Mouse (Mus musculus) kidney, postnatal 0 days (tissue): ENCODE results near the gene Hps1. TPM values are rescaled to one million over a fixed set of nuclear protein-coding genes. Genes with fewer than 3 reads are reported as not detected.
A peak's percentile ranks its signal among the peaks of the same experiment; 100 is the strongest.

Experiments
- ATAC-seq: fragments of 200-750 bp; cut with Nextera tagmentation; replicated peaks from 2 replicates; pipeline ENCODE4 v1.8.0; 2017; ENCODE audit warnings: low read depth, moderate number of reproducible peaks, moderate TSS enrichment, moderate library complexity; ENCODE audit not compliant: low FRiP score
- DNase-seq: peaks from one replicate; pipeline ENCODE4 v3.0.0-alpha.2; 2016; ENCODE audit warnings: low spot score
- H3K27ac ChIP-seq: fragments of 300-500 bp; sonication (generic); 2 replicates; pipeline ENCODE4 v1.5.1; 2014; ENCODE audit warnings: mild to moderate bottlenecking
- H3K27me3 ChIP-seq: fragments of 300-500 bp; sonication (generic); 2 replicates; pipeline ENCODE4 v1.6.1; 2014; ENCODE audit warnings: low read length, mixed read lengths; ENCODE audit not compliant: insufficient read depth
- H3K36me3 ChIP-seq: fragments of 300-500 bp; sonication (generic); 2 replicates; pipeline ENCODE4 v1.6.1; 2014; ENCODE audit warnings: low read length, mixed read lengths; ENCODE audit not compliant: insufficient read depth
- H3K4me1 ChIP-seq: fragments of 300-500 bp; sonication (generic); replicated peaks from 2 replicates; pipeline ENCODE4 v1.6.1; 2014; ENCODE audit warnings: antibody characterized with exemption, low read length, mixed read lengths; ENCODE audit not compliant: insufficient read depth
- H3K4me2 ChIP-seq: fragments of 300-500 bp; sonication (generic); 2 replicates; pipeline ENCODE4 v1.6.1; 2014; ENCODE audit warnings: mild to moderate bottlenecking, low read length, moderate library complexity, mixed read lengths
- H3K4me3 ChIP-seq: fragments of 300-500 bp; sonication (generic); replicated peaks from 2 replicates; pipeline ENCODE4 v1.5.1; 2014; ENCODE audit warnings: low read depth, low read length
- H3K9ac ChIP-seq: fragments of 300-500 bp; sonication (generic); 2 replicates; pipeline ENCODE4 v1.6.1; 2014; ENCODE audit warnings: low read depth, low read length
- H3K9me3 ChIP-seq: fragments of 300-500 bp; sonication (generic); replicated peaks from 2 replicates; pipeline ENCODE4 v1.6.1; 2016; ENCODE audit warnings: low read length, inconsistent platforms, mixed read lengths
- CTCF ChIP-seq: IDR thresholded peaks from 2 replicates; pipeline ENCODE4 v1.5.1; 2016; ENCODE audit warnings: antibody characterized with exemption, low read depth, mild to moderate bottlenecking, moderate library complexity
- WGBS: fragments of 180-500 bp; shearing (Covaris S2); extraction: QIAGEN DNeasy Blood & Tissue Kit; methylation state at CpG from one replicate; pipeline ENCODE4 v1.1.7; 2014; 5-methylcytosine and 5-hydroxymethylcytosine counted together
- polyA plus RNA-seq: library from polyadenylated mRNA; unstranded; fragments of >200 nt; fragmentation: Nextera tagmentation; extraction: Ambion mirVana; gene quantifications from 2 replicates; pipeline ENCODE4 v1.2.1, GENCODE M21; 2015

Gene Hps1
- polyA plus RNA-seq, 1 experiment from 2014 or later: 12.9 TPM

- H3K4me2 ChIP-seq: no peak overlapping the region
- H3K27me3 ChIP-seq: no peaks in the 10 kb centered on the region
- no peaks in the 10 kb centered on the region for H3K9me3 ChIP-seq
- DNase-seq: no peak
- H3K27ac ChIP-seq: no peak overlapping the region
- H3K9ac ChIP-seq: no peak overlapping the region
- WGBS: 81% methylated on average over 10 of the region's 10 CpGs
- no peak for ATAC-seq
- H3K36me3 ChIP-seq: no peaks in the 10 kb centered on the region
- no peaks in the 10 kb centered on the region for H3K4me1 ChIP-seq
- no peak for TF ChIP-seq CTCF
- H3K4me3 ChIP-seq: no peak overlapping the region
Observed at GRCm38 (mm10) chr19:42809491-42809890, 29.7 kb upstream of the Hps1 start.

GRCm38 (mm10) chr19:42797866-42798265, 18.1 kb upstream of the Hps1 start:
- H3K27ac ChIP-seq: no peak overlapping the region
- peaks cover 8% of the 10 kb centered on the region for H3K4me1 ChIP-seq
- no peak overlapping the region for H3K4me2 ChIP-seq
- TF ChIP-seq CTCF: no peak
- no peak overlapping the region for H3K9ac ChIP-seq
- DNase-seq (no peak), ATAC-seq (no peak)
- 55% methylated on average over 2 of the region's 2 CpGs for WGBS
- no peaks in the 10 kb centered on the region for H3K27me3 ChIP-seq
- H3K36me3 ChIP-seq: no peaks in the 10 kb centered on the region
- no peak overlapping the region for H3K4me3 ChIP-seq
- H3K9me3 ChIP-seq: no peaks in the 10 kb centered on the region

GRCm38 (mm10) chr19:42795801-42796200, 16.0 kb upstream of the Hps1 start:
- ATAC-seq: no peak

GRCm38 (mm10) chr19:42794914-42795613, 15.3 kb upstream of the Hps1 start:
- peak; percentile 96 for DNase-seq
- H3K27ac ChIP-seq: no peak overlapping the region
- WGBS: under 1% methylated on average over 31 of the region's 31 CpGs

More at GRCm38 (mm10) chr19:42795801-42796200, 16.0 kb upstream of the Hps1 start:
- DNase-seq: peak; percentile 21
- H3K9ac ChIP-seq: peak overlapping the region; percentile 48; the same call in 1 of the 2 replicates
- 19% methylated on average over 9 of the region's 9 CpGs for WGBS
- no peaks in the 10 kb centered on the region for H3K9me3 ChIP-seq
- H3K27ac ChIP-seq: no peak overlapping the region
- no peaks in the 10 kb centered on the region for H3K36me3 ChIP-seq
- no peaks in the 10 kb centered on the region for H3K27me3 ChIP-seq
- peaks cover 8% of the 10 kb centered on the region for H3K4me1 ChIP-seq
- peak overlapping the region; percentile 89 for H3K4me2 ChIP-seq
- no peak for TF ChIP-seq CTCF
- peak overlapping the region; percentile 34 for H3K4me3 ChIP-seq

GRCm38 (mm10) chr19:42788311-42788710, 8.5 kb upstream of the Hps1 start:
- DNase-seq: peak; percentile 52
- no peak for ATAC-seq

More at GRCm38 (mm10) chr19:42794914-42795613, 15.3 kb upstream of the Hps1 start:
- H3K4me3 ChIP-seq: peak overlapping the region; percentile 34
- peak; percentile 82 for ATAC-seq
- peaks cover 8% of the 10 kb centered on the region for H3K4me1 ChIP-seq
- peak overlapping the region; percentile 48; the same call in 1 of the 2 replicates for H3K9ac ChIP-seq
- H3K27me3 ChIP-seq: no peaks in the 10 kb centered on the region
- H3K4me2 ChIP-seq: peak overlapping the region; percentile 89
- no peaks in the 10 kb centered on the region for H3K36me3 ChIP-seq
- TF ChIP-seq CTCF: peak; percentile 93
- no peaks in the 10 kb centered on the region for H3K9me3 ChIP-seq

GRCm38 (mm10) chr19:42785562-42786220, 5.9 kb upstream of the Hps1 start:
- DNase-seq: no peak
- Histone ChIP-seq H3K27me3 (no peaks in the 10 kb centered on the region), H3K9me3 (no peaks in the 10 kb centered on the region), H3K4me3 (no peak overlapping the region), H3K4me2 (no peak overlapping the region), H3K36me3 (no peaks in the 10 kb centered on the region), H3K27ac (no peak overlapping the region), H3K9ac (no peak overlapping the region), H3K4me1 (no peaks in the 10 kb centered on the region; the same call in 1 of the 2 replicates)
- no peak for ATAC-seq
- no peak for TF ChIP-seq CTCF
- WGBS: 71% methylated on average over 8 of the region's 8 CpGs

More at GRCm38 (mm10) chr19:42788311-42788710, 8.5 kb upstream of the Hps1 start:
- no peak overlapping the region for H3K9ac ChIP-seq
- H3K27ac ChIP-seq: no peak overlapping the region
- no peak for TF ChIP-seq CTCF
- H3K4me3 ChIP-seq: no peak overlapping the region
- no peaks in the 10 kb centered on the region for H3K36me3 ChIP-seq
- WGBS: 31% methylated on average over 5 of the region's 5 CpGs
- H3K4me1 ChIP-seq: no peaks in the 10 kb centered on the region; the same call in 1 of the 2 replicates
- no peaks in the 10 kb centered on the region for H3K27me3 ChIP-seq
- H3K4me2 ChIP-seq: no peak overlapping the region
- H3K9me3 ChIP-seq: no peaks in the 10 kb centered on the region
